Mouse (Mus musculus) embryo, embryonic 11 days (tissue): ENCODE data around the gene Myf6.

ENCODE experiments used
- DNase-seq: peaks from one replicate; pipeline ENCODE4 v3.0.0-alpha.2; 2015

The Myf6 gene

GRCm38 (mm10) chr10:107494568-107494967 is at the start of gene Myf6:
Gene Myf6 (minus strand): TSS chr10:107494737.
- no peak for DNase-seq

GRCm38 (mm10) chr10:107543026-107543425 is 48.5 kb upstream of the Myf6 start:
- peak; percentile 20 for DNase-seq

- DNase-seq, result no peak
These were observed 34.2 kb upstream of the Myf6 start for GRCm38 (mm10) chr10:107528758-107529157.

- DNase-seq, result no peak
These were observed 24.7 kb upstream of the Myf6 start for GRCm38 (mm10) chr10:107519216-107519615.

GRCm38 (mm10) chr10:107516641-107517040 is 22.1 kb upstream of the Myf6 start:
- DNase-seq, result no peak

GRCm38 (mm10) chr10:107514735-107515134 is 20.2 kb upstream of the Myf6 start:
- DNase-seq, result peak; percentile 14

GRCm38 (mm10) chr10:107506397-107506796 is 11.9 kb upstream of the Myf6 start:
- DNase-seq, result no peak

- DNase-seq, result no peak
These were observed 8.9 kb upstream of the Myf6 start for GRCm38 (mm10) chr10:107503430-107503829.

- no peak for DNase-seq
These were observed 7.7 kb upstream of the Myf6 start for GRCm38 (mm10) chr10:107502193-107502592.

- DNase-seq, result no peak
These were observed 5.1 kb upstream of the Myf6 start for GRCm38 (mm10) chr10:107499656-107500055.

GRCm38 (mm10) chr10:107496402-107496801 is 1.9 kb upstream of the Myf6 start:
- no peak for DNase-seq

- no peak for DNase-seq
These were observed 710 bp downstream of the Myf6 start for GRCm38 (mm10) chr10:107493580-107494474.

- no peak for DNase-seq
These were observed 1.5 kb downstream of the Myf6 start for GRCm38 (mm10) chr10:107492867-107493579.

- peak; percentile 49 for DNase-seq
These were observed 5.8 kb downstream of the Myf6 start for GRCm38 (mm10) chr10:107488654-107489315.

GRCm38 (mm10) chr10:107486770-107487169 is 7.8 kb downstream of the Myf6 start:
- no peak for DNase-seq

GRCm38 (mm10) chr10:107485870-107486269 is 8.7 kb downstream of the Myf6 start, which contains the start of gene Myf5:
Gene Myf5 (minus strand): TSS chr10:107486134.
- DNase-seq, result no peak

- DNase-seq, result peak; percentile 54
These were observed 10.5 kb downstream of the Myf6 start for GRCm38 (mm10) chr10:107484050-107484449.

GRCm38 (mm10) chr10:107473497-107473896 is 21.0 kb downstream of the Myf6 start:
- DNase-seq, result no peak

GRCm38 (mm10) chr10:107471712-107472111 is 22.8 kb downstream of the Myf6 start:
- no peak for DNase-seq

GRCm38 (mm10) chr10:107467819-107468218 is 26.7 kb downstream of the Myf6 start:
- no peak for DNase-seq

GRCm38 (mm10) chr10:107449496-107450330 is 44.8 kb downstream of the Myf6 start:
- DNase-seq, result no peak
